Mouse (Mus musculus) lung, adult 2 months (tissue): ENCODE measurements around the gene Calm1. TPM values are rescaled to one million over a fixed set of nuclear protein-coding genes. Genes with fewer than 3 reads are reported as not detected.
A peak's percentile ranks its signal among the peaks of the same experiment; 100 is the strongest.

Source experiments
- DNase-seq: peaks from one replicate; pipeline ENCODE4 v3.0.0; 2022
- H3K4me1 ChIP-seq: fragments of 200-500 bp; 2 replicates; pipeline ENCODE4 v1.6.1; 2011; ENCODE audit warnings: low read length; ENCODE audit not compliant: control insufficient read depth, insufficient read depth
- H3K4me3 ChIP-seq: fragments of 200-500 bp; replicated peaks from 2 replicates; pipeline ENCODE3; 2011; ENCODE audit warnings: low read depth, mild to moderate bottlenecking, control low read depth, low read length; ENCODE audit errors: extremely low read depth
- CTCF ChIP-seq: fragments of 200-500 bp; IDR thresholded peaks from 2 replicates; pipeline ENCODE4 v1.5.1; 2011; ENCODE audit warnings: mild to moderate bottlenecking, low read length, control low read depth; ENCODE audit not compliant: insufficient read depth
- POLR2A ChIP-seq: fragments of 200-500 bp; IDR thresholded peaks from 2 replicates; pipeline ENCODE4 v1.6.1; 2011; ENCODE audit warnings: low read depth, mild to moderate bottlenecking, control low read depth, low read length, borderline replicate concordance; ENCODE audit errors: extremely low read depth
- WGBS: fragments of 180-500 bp; shearing (Covaris S2); methylation state at CpG from one replicate; pipeline ENCODE4 v1.1.7; 2018; 5-methylcytosine and 5-hydroxymethylcytosine counted together
- polyA plus RNA-seq: library from polyadenylated mRNA; depleted of rRNA; stranded (reverse); fragments of >200 nt; gene quantifications from 2 replicates; pipeline ENCODE4 v1.2.3, GENCODE M21; 2012

The Calm1 gene
- polyA plus RNA-seq, 1 experiment = 399 TPM

DNA sequence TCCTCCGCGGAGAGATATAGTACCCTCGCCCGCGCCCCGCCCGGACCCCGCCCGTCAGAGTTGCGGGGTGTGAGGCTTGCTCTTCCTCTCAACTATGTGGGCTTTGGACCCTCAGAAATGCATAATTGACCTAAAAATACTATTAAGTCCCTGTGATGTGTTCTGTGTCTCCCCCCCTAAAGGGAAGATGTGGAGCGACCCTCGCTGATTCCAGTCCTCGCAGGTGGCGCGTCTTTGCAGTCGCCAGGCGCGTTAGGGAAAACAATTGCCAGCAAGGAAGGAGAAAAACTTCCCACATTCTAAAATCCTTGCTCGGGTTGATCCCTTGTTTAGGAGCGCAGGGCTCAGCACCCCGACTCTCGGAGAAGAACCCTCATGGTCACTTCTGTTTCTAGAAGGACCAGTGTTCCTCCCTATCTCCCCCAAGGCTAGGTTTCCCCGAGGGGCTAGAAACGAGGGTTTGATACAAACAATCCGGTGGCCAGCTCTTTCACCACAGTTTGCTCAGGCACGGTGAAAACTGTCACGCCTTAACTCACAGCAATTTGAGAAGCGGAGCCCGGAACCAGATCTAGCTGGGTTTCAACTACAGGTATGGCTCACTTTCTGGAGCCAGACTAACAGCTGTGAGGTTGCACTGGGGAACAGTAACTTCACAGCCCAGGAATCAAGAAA lies 11.3 kb upstream of the Calm1 start:
- 1% methylated on average over 29 of the region's 29 CpGs for WGBS
- 0 out of 2 replicates have a peak, but pooled peaks have one; percentile 4 for TF ChIP-seq POLR2A
- no peak for TF ChIP-seq CTCF

DNA sequence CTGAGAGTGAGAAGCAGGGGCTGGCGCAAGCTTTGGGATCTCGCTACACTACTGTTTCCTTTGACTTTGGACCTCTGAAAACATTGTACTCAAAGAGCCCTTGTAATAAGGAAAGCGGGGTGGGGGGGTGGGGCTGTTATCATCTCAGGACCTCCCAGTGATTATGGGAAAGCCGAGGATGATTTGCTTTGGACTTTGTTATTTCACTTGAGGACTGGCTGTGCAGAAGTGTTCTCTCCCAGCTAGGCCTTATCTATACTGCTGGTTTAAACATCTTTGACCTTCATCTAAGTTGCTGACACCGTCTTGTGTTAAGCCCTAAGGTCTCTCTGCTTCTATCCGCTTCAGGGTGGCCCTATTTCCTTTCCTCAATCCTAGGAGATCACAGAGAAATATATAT lies 8.4 kb upstream of the Calm1 start:
- WGBS = 85% methylated on average over 6 of the region's 6 CpGs
- no peak for DNase-seq
- TF ChIP-seq POLR2A (no peak), CTCF (no peak)
- Histone ChIP-seq H3K4me1 (peaks cover 3% of the 10 kb centered on the region; the same call in 1 of the 2 replicates), H3K4me3 (no peak overlapping the region)

More for the DNA sequence above, 11.3 kb upstream of the Calm1 start:
- DNase-seq = peak; percentile 56
- H3K4me3 ChIP-seq = peak overlapping the region; percentile 79
- peaks cover 3% of the 10 kb centered on the region; the same call in 1 of the 2 replicates for H3K4me1 ChIP-seq

DNA sequence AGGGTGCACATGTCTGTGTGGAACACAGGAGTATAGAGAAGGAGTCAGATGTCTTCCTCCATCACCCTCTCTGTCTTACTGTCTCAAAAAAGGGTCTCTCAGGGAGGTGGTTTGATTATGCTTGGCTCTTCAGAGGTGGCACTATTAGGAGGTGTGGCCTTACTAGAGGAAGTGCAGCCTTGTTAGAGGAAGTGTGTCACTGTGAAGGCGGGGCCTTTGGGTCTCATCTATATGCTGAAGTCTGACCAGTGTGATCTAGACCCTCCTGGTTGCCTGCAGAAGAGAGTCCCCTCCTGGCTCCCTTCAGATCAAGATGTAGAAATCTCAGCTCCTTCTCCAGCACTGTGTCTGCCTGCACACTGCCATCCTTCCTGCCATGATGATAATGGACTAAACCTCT lies 5.1 kb upstream of the Calm1 start:
- 94% methylated on average over 1 of the region's 1 CpGs for WGBS
- TF ChIP-seq POLR2A = no peak
- TF ChIP-seq CTCF = no peak
- Histone ChIP-seq H3K4me3 (no peak overlapping the region), H3K4me1 (0 out of 2 replicates have a peak, but pooled peaks cover 2% of the 10 kb centered on the region)
- DNase-seq = no peak

DNA sequence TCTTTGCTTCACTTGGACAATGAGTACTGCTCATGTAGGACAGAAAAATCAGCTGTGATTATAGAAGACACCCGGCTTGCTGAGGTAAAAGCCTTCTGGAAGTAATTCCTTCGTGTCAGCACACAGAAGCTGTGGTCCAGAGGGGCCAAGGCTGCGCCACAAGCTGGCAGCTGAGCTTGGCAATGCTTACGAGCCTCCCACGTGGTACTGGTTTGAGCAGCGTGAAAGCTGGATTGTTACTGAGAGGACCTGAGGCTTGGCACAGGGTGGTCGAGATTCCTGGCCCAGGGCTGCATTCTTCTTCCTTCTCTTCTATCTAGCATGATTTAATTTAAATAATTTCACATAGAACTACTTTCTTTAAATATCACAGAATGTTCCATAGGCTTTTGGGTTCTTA lies 2.4 kb upstream of the Calm1 start:
- 70% methylated on average over 7 of the region's 7 CpGs for WGBS
- no peak for DNase-seq
- Histone ChIP-seq H3K4me1 (0 out of 2 replicates have a peak, but pooled peaks cover 2% of the 10 kb centered on the region), H3K4me3 (no peak overlapping the region)
- TF ChIP-seq CTCF = no peak
- TF ChIP-seq POLR2A = no peak

DNA sequence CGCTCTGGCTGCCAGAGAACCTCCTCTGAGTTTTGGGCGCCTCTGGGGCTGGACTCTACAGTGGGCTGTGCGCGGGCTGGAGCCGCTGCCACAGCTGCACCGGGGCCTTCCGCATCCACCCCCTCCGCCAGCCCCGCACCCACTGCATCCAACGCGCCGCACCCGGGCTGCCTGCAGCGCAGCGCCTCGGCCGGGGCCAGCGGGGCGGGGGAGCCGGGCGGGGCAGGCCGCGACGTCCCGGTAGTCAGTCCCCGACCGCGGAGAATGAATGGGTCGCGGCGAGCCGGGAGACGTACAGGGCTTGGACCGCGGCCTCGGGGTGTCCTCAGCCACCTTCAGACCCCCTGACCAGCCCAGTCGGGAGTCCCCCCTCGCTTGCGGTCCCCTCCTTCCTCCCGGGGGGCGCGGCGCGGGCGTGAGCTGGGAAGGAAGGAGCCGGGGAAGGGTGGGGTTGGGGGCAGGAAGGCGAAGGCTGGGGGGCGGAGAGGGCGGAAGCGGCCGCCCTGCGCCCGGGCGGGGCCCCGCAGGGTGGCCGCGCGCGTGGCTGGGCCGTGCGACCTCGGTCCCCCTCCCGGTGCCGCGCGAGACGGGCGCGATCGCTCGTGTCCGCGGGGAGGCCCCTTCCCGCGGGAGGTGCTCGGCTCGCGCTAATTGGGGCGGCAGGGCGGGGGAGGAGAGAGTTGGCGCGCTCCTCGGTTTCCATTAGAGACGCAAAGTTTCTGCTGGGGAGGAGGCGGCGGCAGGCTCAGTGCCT lies 833 bp downstream of the Calm1 start:
- TF ChIP-seq CTCF (no peak), POLR2A (no peak)
- H3K4me1 ChIP-seq = peaks cover 18% of the 10 kb centered on the region
- peak; percentile 81 for DNase-seq
- H3K4me3 ChIP-seq = peak overlapping the region; percentile 79
- 1% methylated on average over 86 of the region's 86 CpGs for WGBS

DNA sequence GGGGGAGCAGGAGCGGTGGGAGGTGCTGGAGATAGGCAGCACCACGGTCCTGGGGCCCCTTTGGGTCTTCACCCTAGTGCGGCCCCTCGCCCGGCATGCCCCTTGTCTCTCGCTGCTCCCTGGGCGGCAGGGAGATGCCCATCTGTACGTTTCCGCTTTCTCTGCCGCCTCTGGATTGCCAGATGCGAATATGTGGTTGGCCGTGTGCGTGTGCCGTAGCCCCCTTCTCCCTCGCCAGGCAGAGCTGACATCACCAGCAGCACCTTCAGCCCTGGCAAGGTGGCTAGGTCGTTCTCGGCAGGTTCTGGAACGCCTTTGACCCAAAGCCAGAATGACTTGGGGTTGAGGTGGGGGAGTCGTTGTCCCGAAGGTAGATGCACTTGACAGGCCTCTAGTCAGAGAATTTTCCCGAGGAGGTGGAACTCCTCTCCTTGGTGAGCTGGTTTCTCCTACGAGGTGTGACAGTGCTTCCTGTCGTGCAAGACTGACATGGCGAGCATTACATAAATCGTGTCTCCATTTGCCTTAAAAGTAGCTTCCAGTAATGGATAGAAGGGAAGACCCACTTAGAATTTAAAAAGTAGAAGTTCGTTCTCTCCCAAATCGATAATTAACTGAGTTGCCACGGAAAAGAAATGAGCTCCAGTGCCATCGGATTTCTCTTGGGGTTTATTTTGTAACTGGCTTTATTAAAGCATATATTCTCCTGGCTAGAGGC lies 1.6 kb downstream of the Calm1 start:
- 1% methylated on average over 29 of the region's 29 CpGs for WGBS
- TF ChIP-seq POLR2A = no peak
- TF ChIP-seq CTCF = no peak
- H3K4me1 ChIP-seq = peaks cover 18% of the 10 kb centered on the region
- peak overlapping the region; percentile 79 for H3K4me3 ChIP-seq
- peak; percentile 64 for DNase-seq

DNA sequence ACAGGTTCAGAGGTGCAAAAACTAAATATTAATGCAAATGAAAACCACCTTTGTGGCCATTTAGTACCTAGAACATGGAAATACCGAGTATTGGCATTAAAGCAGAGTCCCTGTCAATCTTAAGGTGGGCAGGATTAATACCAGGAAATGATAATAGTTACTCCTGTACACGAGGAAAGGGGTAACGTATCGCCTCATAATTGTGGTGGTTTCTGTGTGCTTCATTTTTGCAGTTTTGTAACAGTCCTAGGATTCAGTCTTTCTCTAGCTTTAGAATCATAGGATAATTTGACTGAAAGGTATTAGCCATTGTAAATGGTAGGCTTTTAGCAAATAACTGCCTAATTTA lies 2.1 kb downstream of the Calm1 start:
- H3K4me3 ChIP-seq = peak overlapping the region; percentile 79
- 4% methylated on average over 4 of the region's 4 CpGs for WGBS
- TF ChIP-seq CTCF = no peak
- no peak for TF ChIP-seq POLR2A

DNA sequence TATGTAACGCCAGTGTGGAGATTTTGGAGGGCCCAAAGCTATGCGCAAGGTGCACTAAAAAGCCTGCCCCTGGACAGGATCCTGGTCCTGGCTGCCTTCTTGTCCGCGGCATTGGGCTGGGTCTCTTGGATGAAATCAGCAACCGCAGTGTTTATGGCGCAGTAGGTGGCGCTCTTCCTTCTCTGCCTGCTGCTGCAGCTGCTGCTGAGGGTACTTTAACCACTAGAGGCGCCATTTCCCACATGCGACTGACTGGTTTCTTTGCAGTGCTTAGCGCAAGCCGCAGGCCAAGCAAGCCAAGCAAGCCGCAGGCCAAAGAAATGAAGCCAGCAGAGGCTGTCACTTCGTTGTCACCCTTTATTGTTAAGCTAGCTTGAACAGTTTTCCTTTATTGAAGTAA lies 2.6 kb downstream of the Calm1 start:
- peak; percentile 85 for DNase-seq
- Histone ChIP-seq H3K4me1 (peaks cover 18% of the 10 kb centered on the region), H3K4me3 (peak overlapping the region; percentile 16)
- 2% methylated on average over 13 of the region's 13 CpGs for WGBS
- TF ChIP-seq CTCF = peak; percentile 99
- 0 out of 2 replicates have a peak, but pooled peaks have one; percentile 19 for TF ChIP-seq POLR2A

More for the DNA sequence above, 2.1 kb downstream of the Calm1 start:
- peaks cover 18% of the 10 kb centered on the region for H3K4me1 ChIP-seq
- DNase-seq = no peak

DNA sequence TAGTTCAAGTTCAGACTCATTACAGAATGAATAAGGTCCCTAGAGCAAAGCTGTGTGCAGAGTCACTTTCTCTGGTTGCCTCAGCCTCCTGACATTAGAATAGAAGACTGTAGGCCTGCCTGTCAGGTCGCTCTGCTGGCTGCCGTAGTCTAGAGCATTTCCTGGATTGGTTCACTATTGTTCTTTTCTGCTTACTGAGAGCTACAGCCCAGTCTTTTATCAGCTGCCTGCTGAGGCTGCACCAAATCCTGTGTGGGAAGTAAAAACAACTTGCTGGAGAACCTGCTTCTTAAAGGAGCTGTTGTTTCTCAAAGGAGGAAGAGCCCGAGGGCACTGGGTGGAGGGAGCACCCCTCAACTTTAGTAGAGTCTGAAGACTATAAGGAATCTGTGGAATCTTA lies 4.5 kb downstream of the Calm1 start:
- 34% methylated on average over 3 of the region's 3 CpGs for WGBS
- no peak for DNase-seq
- no peak overlapping the region for H3K4me3 ChIP-seq
- H3K4me1 ChIP-seq = peaks cover 17% of the 10 kb centered on the region
- no peak for TF ChIP-seq POLR2A
